Mouse (Mus musculus) forebrain, embryonic 11.5 days (tissue): ENCODE data around the gene Anapc5. TPM values are rescaled to one million over a fixed set of nuclear protein-coding genes. Genes with fewer than 3 reads are reported as not detected.

Source experiments
- ATAC-seq: fragments of 200-750 bp; cut with Nextera tagmentation; replicated peaks from 2 replicates; pipeline ENCODE4 v1.8.0; 2017; ENCODE audit warnings: moderate TSS enrichment; ENCODE audit not compliant: low FRiP score
- DNase-seq: peaks from one replicate; pipeline ENCODE4 v3.0.0-alpha.2; 2017; ENCODE audit warnings: low spot score
- H3K27ac ChIP-seq: fragments of 300-500 bp; sonication (generic); 2 replicates; pipeline ENCODE4 v1.5.1; 2014; ENCODE audit warnings: low read depth, low read length
- H3K27me3 ChIP-seq: fragments of 300-500 bp; sonication (generic); 2 replicates; pipeline ENCODE4 v1.6.1; 2014; ENCODE audit warnings: mild to moderate bottlenecking, low read length, mixed read lengths; ENCODE audit not compliant: control insufficient read depth, insufficient read depth
- H3K36me3 ChIP-seq: fragments of 300-500 bp; sonication (generic); 2 replicates; pipeline ENCODE4 v1.6.1; 2014; ENCODE audit warnings: mild to moderate bottlenecking, low read length, moderate library complexity, mixed read lengths; ENCODE audit not compliant: control insufficient read depth, insufficient read depth
- H3K4me1 ChIP-seq: fragments of 300-500 bp; sonication (generic); replicated peaks from 2 replicates; pipeline ENCODE4 v1.6.1; 2014; ENCODE audit warnings: low read length, mixed read lengths; ENCODE audit not compliant: control insufficient read depth, insufficient read depth
- H3K4me2 ChIP-seq: fragments of 300-500 bp; sonication (generic); 2 replicates; pipeline ENCODE4 v1.6.1; 2014; ENCODE audit warnings: low read depth, mild to moderate bottlenecking, low read length, moderate library complexity, mixed read lengths; ENCODE audit not compliant: severe bottlenecking
- H3K4me3 ChIP-seq: fragments of 300-500 bp; sonication (generic); 2 replicates; pipeline ENCODE4 v1.5.1; 2014; ENCODE audit warnings: low read depth, low read length
- H3K9ac ChIP-seq: fragments of 300-500 bp; sonication (generic); 2 replicates; pipeline ENCODE4 v1.6.1; 2014; ENCODE audit warnings: low read length
- H3K9me3 ChIP-seq: fragments of 300-500 bp; sonication (generic); 2 replicates; pipeline ENCODE4 v1.6.1; 2016; ENCODE audit warnings: low read length, mixed read lengths; ENCODE audit not compliant: control insufficient read depth
- WGBS: fragments of 180-500 bp; shearing (Covaris S2); extraction: QIAGEN DNeasy Blood & Tissue Kit; methylation state at CpG from one replicate; pipeline ENCODE4 v1.1.7; 2014; 5-methylcytosine and 5-hydroxymethylcytosine counted together
- polyA plus RNA-seq: library from polyadenylated mRNA; unstranded; fragments of >200 nt; fragmentation: Nextera tagmentation; extraction: Ambion mirVana; gene quantifications from 2 replicates; pipeline ENCODE4 v1.2.1, GENCODE M21; 2014

Gene Anapc5
- polyA plus RNA-seq, 1 experiment from 2014 or later = 536 TPM

GRCm38 (mm10) chr5:122764032-122764464 is 57.1 kb downstream of the Anapc5 start:
- ATAC-seq (no peak), DNase-seq (no peak)
- Histone ChIP-seq H3K27me3 (no peaks in the 10 kb centered on the region), H3K9ac (no peak overlapping the region), H3K4me2 (no peak overlapping the region), H3K36me3 (no peaks in the 10 kb centered on the region), H3K27ac (no peak overlapping the region), H3K4me1 (no peaks in the 10 kb centered on the region), H3K4me3 (no peak overlapping the region), H3K9me3 (no peaks in the 10 kb centered on the region)
- WGBS = 65% methylated on average over 10 of the region's 10 CpGs

DNA sequence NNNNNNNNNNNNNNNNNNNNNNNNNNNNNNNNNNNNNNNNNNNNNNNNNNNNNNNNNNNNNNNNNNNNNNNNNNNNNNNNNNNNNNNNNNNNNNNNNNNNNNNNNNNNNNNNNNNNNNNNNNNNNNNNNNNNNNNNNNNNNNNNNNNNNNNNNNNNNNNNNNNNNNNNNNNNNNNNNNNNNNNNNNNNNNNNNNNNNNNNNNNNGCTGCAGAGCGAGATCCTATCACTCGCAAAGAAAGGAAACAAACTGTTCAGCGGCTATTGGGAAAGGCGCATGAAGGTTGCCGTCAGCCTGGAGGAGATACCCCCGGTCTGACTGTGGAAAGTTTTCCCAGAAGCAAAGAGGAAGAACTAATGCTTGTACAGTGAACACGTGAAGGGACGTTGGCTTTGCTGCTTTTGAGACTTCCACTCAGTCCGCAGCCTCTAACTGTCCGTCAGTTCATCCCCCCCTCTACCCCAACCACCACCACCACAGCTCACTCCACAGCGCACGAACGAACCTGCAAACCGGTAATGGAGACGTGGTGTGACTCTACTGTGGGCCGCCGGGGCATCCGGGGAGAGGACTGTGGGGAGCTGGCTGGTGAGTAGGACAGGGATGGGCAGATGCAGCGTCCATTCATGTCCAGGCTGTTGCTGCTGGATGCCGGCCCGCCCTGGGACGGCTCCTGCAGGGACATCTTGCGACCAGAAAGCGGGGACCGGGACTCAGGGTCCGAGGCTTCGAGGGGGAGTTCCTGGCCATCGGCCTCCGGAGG is 57.7 kb downstream of the Anapc5 start:
- DNase-seq = no peak

GRCm38 (mm10) chr5:122756680-122757079 is 64.5 kb downstream of the Anapc5 start:
- Histone ChIP-seq H3K27ac (no peak overlapping the region), H3K4me1 (no peaks in the 10 kb centered on the region), H3K9me3 (no peaks in the 10 kb centered on the region), H3K9ac (no peak overlapping the region), H3K27me3 (no peaks in the 10 kb centered on the region), H3K4me3 (no peak overlapping the region), H3K4me2 (no peak overlapping the region), H3K36me3 (no peaks in the 10 kb centered on the region; the same call in 1 of the 2 replicates)
- ATAC-seq (no peak), DNase-seq (no peak)
- WGBS = 94% methylated on average over 7 of the region's 7 CpGs

More for the DNA sequence above, 57.7 kb downstream of the Anapc5 start:
- Histone ChIP-seq H3K4me1 (no peaks in the 10 kb centered on the region), H3K4me3 (no peak overlapping the region), H3K4me2 (no peak overlapping the region), H3K27me3 (no peaks in the 10 kb centered on the region), H3K9ac (no peak overlapping the region), H3K9me3 (no peaks in the 10 kb centered on the region), H3K36me3 (no peaks in the 10 kb centered on the region; the same call in 1 of the 2 replicates), H3K27ac (no peak overlapping the region)
- 88% methylated on average over 29 of the region's 29 CpGs for WGBS
- ATAC-seq = no peak

DNA sequence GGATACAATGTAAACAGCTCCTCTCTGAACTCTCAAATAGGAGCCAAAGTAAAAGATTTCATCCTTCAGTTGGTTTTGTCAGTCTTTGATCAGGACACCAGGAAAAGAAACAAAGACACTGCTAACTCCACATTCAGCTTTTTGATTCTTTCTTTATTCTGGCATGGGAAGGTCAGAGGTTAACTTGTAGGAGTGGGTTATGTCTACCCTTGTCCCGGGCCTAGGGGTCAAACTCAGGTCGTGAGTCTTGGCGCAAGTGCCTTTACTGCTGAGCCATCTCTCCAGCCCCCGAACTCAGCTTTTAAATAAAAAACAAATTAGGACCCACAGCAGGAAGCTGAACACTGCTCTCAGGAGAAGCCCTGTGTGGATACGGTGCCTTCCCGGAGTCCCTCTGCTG is 65.0 kb downstream of the Anapc5 start:
- Histone ChIP-seq H3K36me3 (no peaks in the 10 kb centered on the region; the same call in 1 of the 2 replicates), H3K27me3 (no peaks in the 10 kb centered on the region), H3K27ac (no peak overlapping the region), H3K9me3 (no peaks in the 10 kb centered on the region), H3K4me1 (no peaks in the 10 kb centered on the region), H3K4me2 (no peak overlapping the region), H3K9ac (no peak overlapping the region), H3K4me3 (no peak overlapping the region)
- WGBS = 59% methylated on average over 6 of the region's 6 CpGs
- ATAC-seq = no peak
- DNase-seq = no peak

- 94% methylated on average over 4 of the region's 4 CpGs for WGBS
- ATAC-seq (no peak), DNase-seq (no peak)
- Histone ChIP-seq H3K4me3 (no peak overlapping the region), H3K27me3 (no peaks in the 10 kb centered on the region), H3K36me3 (no peaks in the 10 kb centered on the region; the same call in 1 of the 2 replicates), H3K4me1 (no peaks in the 10 kb centered on the region), H3K27ac (no peak overlapping the region), H3K9ac (no peak overlapping the region), H3K9me3 (no peaks in the 10 kb centered on the region), H3K4me2 (no peak overlapping the region)
Measured at GRCm38 (mm10) chr5:122755620-122756019, 65.5 kb downstream of the Anapc5 start.

DNA sequence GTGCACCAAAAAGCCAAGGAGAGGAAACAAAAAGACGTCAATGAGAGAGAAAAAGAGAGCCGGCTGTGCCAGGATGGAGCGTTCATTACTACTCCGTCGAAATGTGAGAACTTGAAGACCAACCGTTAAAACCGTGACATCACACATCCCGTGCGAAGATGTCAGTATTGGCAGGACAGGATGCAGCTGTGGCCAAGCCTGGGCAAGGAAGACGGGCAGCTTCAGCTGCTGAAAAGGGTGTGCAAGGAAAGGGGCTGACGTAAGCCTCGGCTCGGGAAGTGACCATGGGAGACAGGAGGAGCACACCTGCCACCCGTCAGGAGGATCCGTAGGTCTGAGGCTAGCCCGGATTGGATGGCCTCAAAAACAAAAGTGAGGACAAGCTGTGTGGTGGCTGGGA is 66.7 kb downstream of the Anapc5 start:
- no peak overlapping the region for H3K4me2 ChIP-seq
- H3K4me1 ChIP-seq = no peaks in the 10 kb centered on the region
- WGBS = 91% methylated on average over 16 of the region's 16 CpGs
- no peak for DNase-seq
- no peaks in the 10 kb centered on the region for H3K27me3 ChIP-seq
- no peak overlapping the region for H3K4me3 ChIP-seq
- no peak overlapping the region for H3K27ac ChIP-seq
- no peak for ATAC-seq
- no peak overlapping the region for H3K9ac ChIP-seq
- H3K9me3 ChIP-seq = no peaks in the 10 kb centered on the region
- H3K36me3 ChIP-seq = no peaks in the 10 kb centered on the region; the same call in 1 of the 2 replicates

DNA sequence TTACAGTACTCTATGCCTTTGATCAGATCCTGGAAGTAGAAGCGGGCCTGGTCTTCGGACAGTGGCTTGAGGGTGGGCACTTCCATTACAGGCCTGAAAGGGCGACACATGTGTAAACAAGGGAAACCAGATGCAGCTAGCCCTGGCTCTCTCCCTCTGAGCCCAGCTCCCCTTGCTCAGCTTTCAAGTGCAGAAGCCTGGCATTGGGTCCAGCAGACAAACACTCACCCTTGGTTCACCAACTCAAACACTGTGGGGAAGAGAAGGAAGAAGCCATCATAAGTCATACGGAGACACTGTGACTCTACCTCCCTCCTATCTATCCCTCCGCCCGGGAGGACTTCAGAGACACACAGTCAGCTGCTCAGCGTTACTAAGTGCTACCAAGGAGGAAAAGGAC is 73.2 kb downstream of the Anapc5 start:
- H3K4me1 ChIP-seq = no peaks in the 10 kb centered on the region
- H3K4me3 ChIP-seq = no peak overlapping the region
- no peak overlapping the region for H3K4me2 ChIP-seq
- no peak overlapping the region for H3K9ac ChIP-seq
- no peak for DNase-seq
- 87% methylated on average over 7 of the region's 7 CpGs for WGBS
- H3K36me3 ChIP-seq = peaks cover 3% of the 10 kb centered on the region
- H3K9me3 ChIP-seq = no peaks in the 10 kb centered on the region
- H3K27me3 ChIP-seq = no peaks in the 10 kb centered on the region
- no peak overlapping the region for H3K27ac ChIP-seq
- no peak for ATAC-seq

GRCm38 (mm10) chr5:122743880-122744422 is 77.2 kb downstream of the Anapc5 start:
- Histone ChIP-seq H3K4me2 (no peak overlapping the region), H3K27ac (no peak overlapping the region), H3K36me3 (peaks cover 3% of the 10 kb centered on the region), H3K4me1 (no peaks in the 10 kb centered on the region), H3K27me3 (no peaks in the 10 kb centered on the region), H3K9ac (no peak overlapping the region), H3K4me3 (no peak overlapping the region), H3K9me3 (no peaks in the 10 kb centered on the region)
- ATAC-seq (no peak), DNase-seq (no peak)
- 86% methylated on average over 13 of the region's 13 CpGs for WGBS
